Mouse (Mus musculus): ENCODE data around the gene Sigmar1.

DNA sequence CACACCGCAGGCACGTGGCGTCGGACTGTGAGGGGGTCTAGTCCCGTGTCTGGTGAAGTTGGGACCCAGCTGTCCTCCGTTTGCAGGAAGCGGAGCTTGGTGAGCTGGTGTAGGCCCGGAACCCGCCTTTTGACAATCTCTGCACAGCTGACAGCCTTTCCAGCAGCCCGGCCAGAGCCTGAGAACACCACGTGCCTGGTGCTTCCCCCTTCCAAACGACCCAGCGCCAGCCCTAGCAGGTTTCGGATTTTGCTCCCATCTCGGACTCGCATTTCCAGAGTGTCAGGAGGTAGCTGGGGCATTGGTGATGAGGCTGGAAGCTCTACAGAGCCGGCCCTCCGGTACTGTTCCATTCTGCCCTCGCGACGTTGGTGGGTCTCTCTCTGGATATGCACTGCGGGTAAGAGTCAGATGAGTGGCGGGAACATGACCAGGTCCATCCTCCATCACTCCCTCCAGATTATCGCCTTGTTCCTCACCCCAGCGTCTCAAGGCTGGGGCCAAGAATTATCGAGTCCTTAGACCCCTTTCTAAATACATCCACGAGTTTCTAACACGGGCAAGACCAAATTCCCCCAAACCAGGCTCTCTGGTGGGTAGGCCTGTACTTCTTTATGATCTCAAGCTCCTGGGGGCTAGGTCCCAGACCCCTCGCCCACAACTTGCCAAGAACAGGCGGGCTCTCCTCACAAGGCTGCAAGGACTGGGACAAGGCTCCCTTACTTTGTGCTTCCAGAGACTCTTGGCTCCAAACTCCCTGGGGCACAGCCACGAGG lies 43.3 kb downstream of the Sigmar1 start:
- no peak for TF ChIP-seq EP300 (IDR thresholded peaks at IDR 0.05; ENCODE audit: insufficient read depth, low read depth, low read length)
- TF ChIP-seq POLR2A (IDR thresholded peaks at IDR 0.05; ENCODE audit: insufficient read depth, low read depth, low read length): no peak
